Mouse (Mus musculus): ENCODE measurements at regions not wholly inside any gene's neighbourhood (a gene's known extent, or its start where the extent isn't known, plus 50 kb on each side); places are given as distances from the start of the nearest gene placed in this dataset.

DNA sequence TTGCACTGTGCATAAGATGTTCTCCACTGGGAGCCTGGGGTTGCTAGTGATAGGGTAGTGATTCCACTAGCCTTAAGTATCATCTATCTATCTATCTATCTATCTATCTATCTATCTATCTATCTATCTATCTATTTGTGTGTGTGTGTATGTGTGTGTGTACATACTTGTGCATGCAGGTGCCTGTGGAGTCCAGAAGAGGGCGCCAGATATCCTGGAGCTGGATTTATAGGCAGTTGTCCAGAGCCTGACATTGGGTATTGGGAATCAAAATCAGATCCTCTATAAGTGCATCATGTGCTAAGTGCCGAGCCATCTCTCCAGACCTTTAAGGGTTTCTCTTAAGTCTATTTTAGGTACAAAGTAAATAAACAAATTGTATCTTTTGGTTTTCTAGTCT lies 175.0 kb upstream of the Eif4g2 start:
- no peak overlapping the region for H3K27ac ChIP-seq (ENCODE audit: low read length)
- no peak overlapping the region for H3K4me2 ChIP-seq (ENCODE audit: low read depth, low read length)
- H3K4me3 ChIP-seq (ENCODE audit: low read length), result no peak overlapping the region
- H3K36me3 ChIP-seq (ENCODE audit: control insufficient read depth, insufficient read depth, low read length), result no peaks in the 10 kb centered on the region
- WGBS, result 87% methylated on average over 2 of the region's 2 CpGs
- H3K9ac ChIP-seq (ENCODE audit: low read depth, low read length), result no peak overlapping the region
- H3K9me3 ChIP-seq (ENCODE audit: control insufficient read depth, low read length), result no peaks in the 10 kb centered on the region; the same call in 1 of the 2 replicates
- H3K4me1 ChIP-seq (ENCODE audit: control insufficient read depth, insufficient read depth, low read length), result peaks cover 6% of the 10 kb centered on the region
- ATAC-seq, result no peak
- H3K27me3 ChIP-seq (replicated peaks; ENCODE audit: control insufficient read depth, insufficient read depth, low read length), result no peaks in the 10 kb centered on the region

GRCm38 (mm10) chr7:111256199-111256598 lies 173.4 kb upstream of the Eif4g2 start:
- peaks cover 6% of the 10 kb centered on the region for H3K4me1 ChIP-seq (ENCODE audit: control insufficient read depth, insufficient read depth, low read length)
- H3K27ac ChIP-seq (ENCODE audit: low read length), result no peak overlapping the region
- no peak overlapping the region for H3K4me3 ChIP-seq (ENCODE audit: low read length)
- WGBS, result 74% methylated on average over 2 of the region's 2 CpGs
- no peaks in the 10 kb centered on the region for H3K36me3 ChIP-seq (ENCODE audit: control insufficient read depth, insufficient read depth, low read length)
- H3K4me2 ChIP-seq (ENCODE audit: low read depth, low read length), result no peak overlapping the region
- H3K27me3 ChIP-seq (replicated peaks; ENCODE audit: control insufficient read depth, insufficient read depth, low read length), result no peaks in the 10 kb centered on the region
- ATAC-seq, result no peak
- H3K9me3 ChIP-seq (ENCODE audit: control insufficient read depth, low read length), result no peaks in the 10 kb centered on the region; the same call in 1 of the 2 replicates
- H3K9ac ChIP-seq (ENCODE audit: low read depth, low read length), result no peak overlapping the region

DNA sequence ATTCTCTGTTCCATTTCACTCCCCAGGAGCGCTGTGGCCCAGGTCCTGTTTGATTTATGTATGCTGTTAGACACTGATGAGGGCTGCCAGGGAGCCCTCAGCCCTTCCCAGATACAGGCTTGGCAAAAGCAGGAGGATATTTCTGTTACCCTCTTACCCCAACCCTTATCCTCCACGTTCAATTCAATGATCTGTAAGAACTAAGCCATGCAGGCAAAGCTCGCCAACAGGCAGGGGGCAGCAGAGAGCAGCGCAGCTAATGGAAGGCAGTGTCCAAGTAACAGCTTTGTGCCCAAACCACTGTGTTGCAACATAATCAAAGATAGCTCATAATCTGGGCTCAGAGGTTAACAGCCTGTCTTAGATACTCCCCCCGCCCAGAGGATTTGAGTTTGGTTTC lies 166.8 kb upstream of the Eif4g2 start:
- Histone ChIP-seq H3K4me3 (ENCODE audit: low read length) (no peak overlapping the region), H3K36me3 (ENCODE audit: control insufficient read depth, insufficient read depth, low read length) (no peaks in the 10 kb centered on the region), H3K4me1 (ENCODE audit: control insufficient read depth, insufficient read depth, low read length) (no peaks in the 10 kb centered on the region), H3K27me3 (replicated peaks; ENCODE audit: control insufficient read depth, insufficient read depth, low read length) (no peaks in the 10 kb centered on the region), H3K27ac (ENCODE audit: low read length) (no peak overlapping the region), H3K9me3 (ENCODE audit: control insufficient read depth, low read length) (no peaks in the 10 kb centered on the region), H3K9ac (ENCODE audit: low read depth, low read length) (no peak overlapping the region), H3K4me2 (ENCODE audit: low read depth, low read length) (no peak overlapping the region)
- no peak for ATAC-seq
- WGBS, result 31% methylated on average over 5 of the region's 5 CpGs

DNA sequence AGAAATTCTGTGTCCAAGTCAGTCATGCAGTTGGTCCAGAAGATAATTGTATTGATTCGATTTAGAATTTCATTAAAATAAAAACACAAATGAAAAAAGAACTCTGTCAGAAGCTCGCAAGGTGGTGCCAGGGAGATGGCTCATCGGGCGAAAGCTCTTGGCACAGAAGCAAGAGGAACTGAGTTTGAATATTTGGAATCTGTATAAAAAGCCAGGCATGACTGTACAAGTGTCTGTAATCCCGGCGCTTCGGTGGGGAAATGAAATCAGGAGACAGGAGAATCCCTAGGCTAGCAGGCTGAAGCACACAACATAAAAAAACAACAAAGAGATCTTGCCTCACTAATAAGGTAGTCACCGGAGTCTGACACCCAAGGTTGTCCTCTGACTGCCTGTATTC lies 162.7 kb upstream of the Eif4g2 start:
- 90% methylated on average over 8 of the region's 8 CpGs for WGBS
- no peak overlapping the region for H3K9ac ChIP-seq (ENCODE audit: low read depth, low read length)
- H3K9me3 ChIP-seq (ENCODE audit: control insufficient read depth, low read length), result no peaks in the 10 kb centered on the region
- H3K27me3 ChIP-seq (replicated peaks; ENCODE audit: control insufficient read depth, insufficient read depth, low read length), result no peaks in the 10 kb centered on the region
- H3K27ac ChIP-seq (ENCODE audit: low read length), result no peak overlapping the region
- H3K4me1 ChIP-seq (ENCODE audit: control insufficient read depth, insufficient read depth, low read length), result no peaks in the 10 kb centered on the region
- no peak overlapping the region for H3K4me2 ChIP-seq (ENCODE audit: low read depth, low read length)
- no peaks in the 10 kb centered on the region for H3K36me3 ChIP-seq (ENCODE audit: control insufficient read depth, insufficient read depth, low read length)
- H3K4me3 ChIP-seq (ENCODE audit: low read length), result no peak overlapping the region
- ATAC-seq, result no peak

- no peaks in the 10 kb centered on the region for H3K9me3 ChIP-seq (ENCODE audit: control insufficient read depth, low read length)
- H3K4me3 ChIP-seq (ENCODE audit: low read length), result no peak overlapping the region
- H3K4me1 ChIP-seq (ENCODE audit: control insufficient read depth, insufficient read depth, low read length), result no peaks in the 10 kb centered on the region
- H3K4me2 ChIP-seq (ENCODE audit: low read depth, low read length), result no peak overlapping the region
- H3K9ac ChIP-seq (ENCODE audit: low read depth, low read length), result no peak overlapping the region
- H3K27me3 ChIP-seq (replicated peaks; ENCODE audit: control insufficient read depth, insufficient read depth, low read length), result no peaks in the 10 kb centered on the region
- no peak for ATAC-seq
- no peaks in the 10 kb centered on the region for H3K36me3 ChIP-seq (ENCODE audit: control insufficient read depth, insufficient read depth, low read length)
- H3K27ac ChIP-seq (ENCODE audit: low read length), result no peak overlapping the region
- WGBS, result 73% methylated on average over 6 of the region's 6 CpGs
These were observed 162.2 kb upstream of the Eif4g2 start for GRCm38 (mm10) chr7:111245067-111245466.

DNA sequence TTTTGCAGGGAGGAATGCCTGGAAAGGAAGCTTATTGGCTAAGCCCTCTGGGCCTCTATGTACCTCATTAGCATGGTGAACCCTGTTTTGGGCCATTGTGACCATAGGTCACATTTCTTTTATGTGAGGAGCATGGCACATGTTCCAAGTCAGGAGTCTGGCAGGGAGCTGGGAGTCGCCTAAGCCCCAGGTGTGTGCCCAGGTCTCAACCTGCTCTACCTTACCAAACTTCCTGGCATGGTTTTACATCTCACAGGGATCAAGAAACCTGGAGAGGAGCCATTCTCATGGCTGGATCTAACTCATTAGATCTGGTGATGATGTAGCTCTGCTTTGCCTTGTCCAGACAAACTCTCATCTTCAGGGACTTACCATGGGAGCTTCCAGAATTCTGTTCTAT lies 161.0 kb upstream of the Eif4g2 start:
- Histone ChIP-seq H3K4me2 (ENCODE audit: low read depth, low read length) (no peak overlapping the region), H3K4me1 (ENCODE audit: control insufficient read depth, insufficient read depth, low read length) (no peaks in the 10 kb centered on the region), H3K27ac (ENCODE audit: low read length) (no peak overlapping the region), H3K9me3 (ENCODE audit: control insufficient read depth, low read length) (no peaks in the 10 kb centered on the region), H3K9ac (ENCODE audit: low read depth, low read length) (no peak overlapping the region), H3K27me3 (replicated peaks; ENCODE audit: control insufficient read depth, insufficient read depth, low read length) (no peaks in the 10 kb centered on the region), H3K36me3 (ENCODE audit: control insufficient read depth, insufficient read depth, low read length) (no peaks in the 10 kb centered on the region), H3K4me3 (ENCODE audit: low read length) (no peak overlapping the region)
- 83% methylated on average over 1 of the region's 1 CpGs for WGBS
- ATAC-seq, result no peak

DNA sequence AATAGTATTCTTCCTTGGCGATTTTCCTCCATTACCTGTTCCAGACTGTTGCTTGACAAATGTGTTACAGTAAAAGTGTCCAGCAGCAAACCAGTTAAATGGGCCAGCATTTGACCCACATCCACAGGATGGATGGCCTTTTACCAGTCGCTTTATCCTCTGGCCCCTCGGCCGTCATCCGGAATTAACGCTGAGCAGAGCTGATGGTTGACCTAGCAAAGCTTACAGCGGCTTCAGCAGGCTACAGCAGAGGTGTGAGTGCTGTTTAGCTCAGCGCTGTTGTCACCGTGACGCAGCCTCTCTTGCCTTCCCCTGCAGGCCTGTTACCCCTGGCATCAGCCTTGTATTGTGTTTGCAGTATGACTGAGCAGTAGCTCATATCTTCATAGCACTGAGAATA lies 159.8 kb upstream of the Eif4g2 start:
- Histone ChIP-seq H3K27ac (ENCODE audit: low read length) (no peak overlapping the region), H3K9ac (ENCODE audit: low read depth, low read length) (no peak overlapping the region), H3K9me3 (ENCODE audit: control insufficient read depth, low read length) (no peaks in the 10 kb centered on the region), H3K4me1 (ENCODE audit: control insufficient read depth, insufficient read depth, low read length) (no peaks in the 10 kb centered on the region), H3K27me3 (replicated peaks; ENCODE audit: control insufficient read depth, insufficient read depth, low read length) (no peaks in the 10 kb centered on the region), H3K4me2 (ENCODE audit: low read depth, low read length) (no peak overlapping the region), H3K4me3 (ENCODE audit: low read length) (no peak overlapping the region), H3K36me3 (ENCODE audit: control insufficient read depth, insufficient read depth, low read length) (no peaks in the 10 kb centered on the region)
- 58% methylated on average over 10 of the region's 10 CpGs for WGBS
- ATAC-seq, result no peak

DNA sequence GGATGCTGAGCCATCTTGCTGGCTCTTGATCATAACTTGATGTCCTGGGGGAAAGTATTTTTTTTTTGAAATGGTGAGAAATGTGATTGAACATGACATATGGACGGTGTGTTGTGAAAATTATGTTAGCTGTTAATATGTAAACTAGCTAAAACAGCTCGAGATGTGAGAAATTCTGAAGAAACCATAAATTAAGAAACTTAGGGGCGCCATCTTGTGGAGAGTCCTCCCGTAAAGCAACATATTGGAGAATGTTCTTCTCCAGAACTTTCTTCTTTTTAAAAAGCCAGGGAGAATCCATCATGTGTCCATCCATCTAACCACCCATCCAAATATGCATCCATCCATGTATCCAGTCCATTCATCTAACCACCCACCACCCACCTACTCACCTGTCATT lies 158.7 kb upstream of the Eif4g2 start:
- Histone ChIP-seq H3K4me1 (ENCODE audit: control insufficient read depth, insufficient read depth, low read length) (no peaks in the 10 kb centered on the region), H3K4me2 (ENCODE audit: low read depth, low read length) (no peak overlapping the region), H3K4me3 (ENCODE audit: low read length) (no peak overlapping the region), H3K36me3 (ENCODE audit: control insufficient read depth, insufficient read depth, low read length) (no peaks in the 10 kb centered on the region), H3K27me3 (replicated peaks; ENCODE audit: control insufficient read depth, insufficient read depth, low read length) (no peaks in the 10 kb centered on the region), H3K9me3 (ENCODE audit: control insufficient read depth, low read length) (no peaks in the 10 kb centered on the region), H3K9ac (ENCODE audit: low read depth, low read length) (no peak overlapping the region), H3K27ac (ENCODE audit: low read length) (no peak overlapping the region)
- WGBS, result 46% methylated on average over 4 of the region's 4 CpGs
- no peak for ATAC-seq

GRCm38 (mm10) chr7:111240234-111240826 lies 157.5 kb upstream of the Eif4g2 start:
- no peak overlapping the region for H3K9ac ChIP-seq (ENCODE audit: low read depth, low read length)
- no peaks in the 10 kb centered on the region for H3K9me3 ChIP-seq (ENCODE audit: control insufficient read depth, low read length)
- no peak overlapping the region for H3K4me3 ChIP-seq (ENCODE audit: low read length)
- no peak overlapping the region for H3K4me2 ChIP-seq (ENCODE audit: low read depth, low read length)
- no peak overlapping the region for H3K27ac ChIP-seq (ENCODE audit: low read length)
- ATAC-seq, result no peak
- H3K36me3 ChIP-seq (ENCODE audit: control insufficient read depth, insufficient read depth, low read length), result no peaks in the 10 kb centered on the region
- H3K4me1 ChIP-seq (ENCODE audit: control insufficient read depth, insufficient read depth, low read length), result no peaks in the 10 kb centered on the region
- 56% methylated on average over 9 of the region's 9 CpGs for WGBS
- no peaks in the 10 kb centered on the region for H3K27me3 ChIP-seq (replicated peaks; ENCODE audit: control insufficient read depth, insufficient read depth, low read length)

DNA sequence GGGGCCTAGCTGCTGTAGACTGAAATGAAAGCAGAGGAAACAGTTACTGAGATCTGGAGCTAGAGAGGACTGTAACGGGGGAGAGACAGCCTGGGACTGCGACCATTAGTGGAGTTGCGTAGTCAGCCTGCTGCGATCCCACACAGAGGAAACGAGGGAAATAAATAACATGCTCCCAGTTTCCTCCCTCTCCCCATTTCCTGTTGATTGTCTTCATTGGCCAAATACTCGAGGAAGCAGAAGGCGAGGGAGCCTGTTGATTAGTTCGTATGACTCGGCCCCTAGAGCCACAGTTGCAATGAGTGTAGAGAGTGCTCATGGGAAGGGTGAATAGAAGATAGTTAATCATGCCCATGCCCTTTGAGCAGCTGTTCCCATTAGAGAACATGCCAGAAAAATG lies 155.0 kb upstream of the Eif4g2 start:
- ATAC-seq, result no peak
- Histone ChIP-seq H3K9me3 (ENCODE audit: control insufficient read depth, low read length) (no peaks in the 10 kb centered on the region), H3K4me2 (ENCODE audit: low read depth, low read length) (no peak overlapping the region), H3K27ac (ENCODE audit: low read length) (no peak overlapping the region), H3K4me3 (ENCODE audit: low read length) (no peak overlapping the region), H3K36me3 (ENCODE audit: control insufficient read depth, insufficient read depth, low read length) (no peaks in the 10 kb centered on the region), H3K27me3 (replicated peaks; ENCODE audit: control insufficient read depth, insufficient read depth, low read length) (no peaks in the 10 kb centered on the region), H3K9ac (ENCODE audit: low read depth, low read length) (no peak overlapping the region), H3K4me1 (ENCODE audit: control insufficient read depth, insufficient read depth, low read length) (no peaks in the 10 kb centered on the region)
- 51% methylated on average over 9 of the region's 9 CpGs for WGBS

Data from intestine, embryonic 16.5 days (tissue).